Mouse (Mus musculus) right cerebral cortex, postnatal 36 days (tissue): Measurements from ENCODE around the gene C1qtnf6.

ENCODE experiments used
- DNase-seq, 2 experiments: peaks; one replicate each; pipeline ENCODE4 v3.0.0; 2022; ENCODE audit warnings: low spot score in 2 of 2, mixed read lengths in 1 of 2

C1qtnf6 gene

GRCm38 (mm10) chr15:78480991-78481390, 50.2 kb downstream of the C1qtnf6 start:
- no peak for DNase-seq

DNA sequence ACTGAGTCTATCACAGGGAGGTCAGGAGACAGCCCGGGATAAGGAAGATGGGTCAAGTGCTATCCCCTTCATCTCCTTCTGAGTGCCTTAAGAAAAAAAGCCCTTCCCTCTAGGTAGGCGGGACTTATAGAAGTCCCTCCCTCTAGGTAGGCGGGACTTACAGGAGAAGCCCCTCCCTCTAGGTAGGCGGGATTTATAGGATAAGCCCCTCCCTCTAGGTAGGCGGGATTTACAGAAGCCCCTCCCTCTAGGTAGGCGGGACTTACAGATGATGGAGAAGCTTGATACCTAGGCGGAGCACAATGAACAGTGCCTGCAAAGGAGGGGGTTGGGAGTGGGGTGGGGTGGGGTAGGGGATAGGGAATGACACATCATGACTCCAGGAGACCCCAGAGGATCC, 51.1 kb downstream of the C1qtnf6 start:
- DNase-seq = no peak

DNA sequence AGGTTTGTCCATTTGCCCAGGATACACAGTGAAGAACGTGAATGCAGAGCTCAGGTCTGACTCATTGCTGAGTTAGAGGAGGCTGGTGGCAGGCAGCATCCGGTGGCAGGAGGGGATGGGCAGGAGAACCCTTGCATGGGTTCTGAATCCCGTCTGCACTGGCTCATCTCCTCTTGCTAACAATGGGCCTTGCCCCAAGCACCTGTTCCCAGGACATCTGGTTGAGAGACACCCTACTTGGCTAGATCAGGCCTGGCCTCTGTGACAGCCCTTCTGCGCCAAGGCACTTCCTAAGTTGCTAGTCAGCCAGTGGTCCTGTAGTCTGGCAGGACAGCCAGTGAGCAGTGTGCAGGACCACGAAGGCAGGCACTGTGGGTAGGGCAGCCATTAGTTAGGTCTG, 51.7 kb downstream of the C1qtnf6 start:
- no peak for DNase-seq

GRCm38 (mm10) chr15:78478073-78478472, 53.1 kb downstream of the C1qtnf6 start:
- DNase-seq = no peak

DNA sequence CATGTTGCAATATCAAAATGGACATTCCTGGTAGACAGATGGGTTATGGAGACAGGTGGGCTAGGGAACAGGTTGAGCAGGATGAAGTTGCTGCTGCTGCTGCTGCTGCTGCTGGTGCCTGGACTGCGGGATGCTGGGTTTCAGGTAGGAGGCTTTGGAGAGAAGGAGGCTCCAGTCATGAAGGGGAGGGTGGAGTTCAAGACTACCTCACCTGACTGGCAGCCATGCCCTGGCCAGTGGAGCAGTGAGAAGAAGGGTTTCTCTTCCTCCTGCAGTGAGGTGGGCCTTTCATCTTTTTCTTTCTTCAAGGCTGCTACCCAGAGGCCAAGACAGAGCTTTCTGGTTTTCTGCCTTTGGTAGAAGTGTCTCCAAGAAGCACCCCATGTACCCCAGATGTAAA, 54.3 kb downstream of the C1qtnf6 start:
- DNase-seq = no peak

- DNase-seq = no peak
Measured at GRCm38 (mm10) chr15:78475604-78476031, 55.6 kb downstream of the C1qtnf6 start.

DNA sequence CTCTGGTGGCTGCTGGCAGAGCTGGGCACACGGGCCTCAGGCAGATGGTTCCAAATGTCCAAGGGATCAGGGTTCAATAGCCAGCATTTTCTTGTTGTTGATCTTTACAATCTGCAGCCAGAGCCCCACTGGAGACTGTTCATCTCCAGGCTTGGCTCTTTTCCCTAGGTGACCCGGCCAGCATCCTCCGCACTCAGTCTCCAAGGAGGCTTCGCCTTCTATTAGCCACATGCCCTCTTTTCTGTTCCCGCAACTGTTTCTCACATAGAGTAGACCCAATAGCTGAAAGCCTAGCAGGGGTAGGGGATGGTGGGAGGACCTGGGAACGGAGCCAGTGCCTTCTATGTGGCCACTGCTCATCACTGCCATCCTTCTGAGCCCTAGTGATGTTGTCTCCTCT, 57.8 kb downstream of the C1qtnf6 start:
- no peak for DNase-seq
